Mouse (Mus musculus) layer of hippocampus, adult 8-10 months (tissue): Measurements from ENCODE around the gene Angptl8. TPM values are rescaled to one million over a fixed set of nuclear protein-coding genes. Genes with fewer than 3 reads are reported as not detected.
A peak's percentile ranks its signal among the peaks of the same experiment; 100 is the strongest.
"Not testable (repeated sequence)": the region's sequence is repeated elsewhere in the genome, so short reads cannot be mapped to it uniquely, and the experiment has no call there.

Experiments used
- DNase-seq, 2 experiments: peaks; one replicate each; pipeline ENCODE4 v3.0.0; 2022; ENCODE audit warnings: low spot score in 2 of 2
- total RNA-seq, 4 experiments: library from RNA; stranded (reverse); gene quantifications; 2 replicates each; pipeline ENCODE4 v1.2.4; 2022

The Angptl8 gene
- total RNA-seq = not detected

GRCm38 (mm10) chr9:21835258-21835912 lies at the start of gene Angptl8:
Angptl8 (plus strand) TSS chr9:21835510.
- no peak for DNase-seq

- not testable (repeated sequence) for DNase-seq
These were observed 49.0 kb upstream of the Angptl8 start for GRCm38 (mm10) chr9:21786309-21786708.

- DNase-seq = peak in 1 of 2 experiments; percentile 52
These were observed 48.4 kb upstream of the Angptl8 start for GRCm38 (mm10) chr9:21786906-21787305.

GRCm38 (mm10) chr9:21787654-21788053 lies 47.7 kb upstream of the Angptl8 start:
- no peak for DNase-seq

- DNase-seq = no peak
These were observed 47.1 kb upstream of the Angptl8 start for GRCm38 (mm10) chr9:21788234-21788633.

GRCm38 (mm10) chr9:21791861-21792260 lies 43.4 kb upstream of the Angptl8 start:
- no peak for DNase-seq

GRCm38 (mm10) chr9:21792644-21793043 lies 42.7 kb upstream of the Angptl8 start:
- DNase-seq = peak; percentile 75 to 76

GRCm38 (mm10) chr9:21793507-21793906 lies 41.8 kb upstream of the Angptl8 start:
- DNase-seq = not testable (repeated sequence)

GRCm38 (mm10) chr9:21794344-21794834 lies 40.9 kb upstream of the Angptl8 start:
- DNase-seq = no peak

GRCm38 (mm10) chr9:21794925-21795324 lies 40.4 kb upstream of the Angptl8 start:
- no peak for DNase-seq

GRCm38 (mm10) chr9:21795579-21795978 lies 39.7 kb upstream of the Angptl8 start:
- DNase-seq = no peak

- DNase-seq = no peak
These were observed 39.1 kb upstream of the Angptl8 start for GRCm38 (mm10) chr9:21796259-21796658.

GRCm38 (mm10) chr9:21796919-21797318 lies 38.4 kb upstream of the Angptl8 start:
- no peak for DNase-seq

GRCm38 (mm10) chr9:21797921-21798344 lies 37.4 kb upstream of the Angptl8 start:
- no peak for DNase-seq

GRCm38 (mm10) chr9:21798345-21799009 lies 36.8 kb upstream of the Angptl8 start, which contains the start of gene Kank2:
Kank2 (minus strand) TSS chr9:21798744.
- peak in 1 of 2 experiments; percentile 64 for DNase-seq

- no peak for DNase-seq
These were observed 36.3 kb upstream of the Angptl8 start for GRCm38 (mm10) chr9:21799010-21799350.

GRCm38 (mm10) chr9:21801121-21801520 lies 34.2 kb upstream of the Angptl8 start:
- DNase-seq = no peak

GRCm38 (mm10) chr9:21801591-21801990 lies 33.7 kb upstream of the Angptl8 start:
- no peak for DNase-seq

GRCm38 (mm10) chr9:21803986-21804644 lies 31.2 kb upstream of the Angptl8 start:
- DNase-seq = peak; percentile 71 to 81

- DNase-seq = no peak
These were observed 28.9 kb upstream of the Angptl8 start for GRCm38 (mm10) chr9:21806363-21806762.

GRCm38 (mm10) chr9:21806976-21807375 lies 28.3 kb upstream of the Angptl8 start:
- DNase-seq = no peak

- no peak for DNase-seq
These were observed 26.7 kb upstream of the Angptl8 start for GRCm38 (mm10) chr9:21808561-21808960.
